Mouse (Mus musculus): ENCODE measurements at regions not wholly inside any gene's neighbourhood (a gene's known extent, or its start where the extent isn't known, plus 50 kb on each side); places are given as distances from the start of the nearest gene placed in this dataset.

GRCm38 (mm10) chr12:68426601-68427000, 732.4 kb downstream of the Rps29 start:
- Histone ChIP-seq H3K9ac (replicated peaks) (no peak overlapping the region), H3K4me1 (no peaks in the 10 kb centered on the region), H3K9me3 (replicated peaks) (no peaks in the 10 kb centered on the region), H3K36me3 (no peaks in the 10 kb centered on the region), H3K27me3 (replicated peaks) (no peaks in the 10 kb centered on the region), H3K4me3 (replicated peaks) (no peak overlapping the region), H3K4me2 (no peak overlapping the region), H3K27ac (replicated peaks) (no peak overlapping the region)
- WGBS, result 78% methylated on average over 1 of the region's 1 CpGs
- no peak for ATAC-seq (ENCODE audit: low FRiP score)

GRCm38 (mm10) chr12:68425006-68425405, 734.0 kb downstream of the Rps29 start:
- Histone ChIP-seq H3K4me1 (no peaks in the 10 kb centered on the region), H3K9ac (replicated peaks) (no peak overlapping the region), H3K4me2 (no peak overlapping the region), H3K27ac (replicated peaks) (no peak overlapping the region), H3K4me3 (replicated peaks) (no peak overlapping the region), H3K9me3 (replicated peaks) (no peaks in the 10 kb centered on the region), H3K27me3 (replicated peaks) (no peaks in the 10 kb centered on the region), H3K36me3 (no peaks in the 10 kb centered on the region)
- ATAC-seq (ENCODE audit: low FRiP score), result no peak

All from neural tube, embryonic 15.5 days (tissue).